Mouse (Mus musculus): ENCODE results near the gene Ints6. TPM values are rescaled to one million over a fixed set of nuclear protein-coding genes. Genes with fewer than 3 reads are reported as not detected.

Gene Ints6
- polyA plus RNA-seq (2014; fragmentation: Nextera tagmentation; extraction: Ambion mirVana): 24.5 and 24.8 TPM in 2 replicates

DNA sequence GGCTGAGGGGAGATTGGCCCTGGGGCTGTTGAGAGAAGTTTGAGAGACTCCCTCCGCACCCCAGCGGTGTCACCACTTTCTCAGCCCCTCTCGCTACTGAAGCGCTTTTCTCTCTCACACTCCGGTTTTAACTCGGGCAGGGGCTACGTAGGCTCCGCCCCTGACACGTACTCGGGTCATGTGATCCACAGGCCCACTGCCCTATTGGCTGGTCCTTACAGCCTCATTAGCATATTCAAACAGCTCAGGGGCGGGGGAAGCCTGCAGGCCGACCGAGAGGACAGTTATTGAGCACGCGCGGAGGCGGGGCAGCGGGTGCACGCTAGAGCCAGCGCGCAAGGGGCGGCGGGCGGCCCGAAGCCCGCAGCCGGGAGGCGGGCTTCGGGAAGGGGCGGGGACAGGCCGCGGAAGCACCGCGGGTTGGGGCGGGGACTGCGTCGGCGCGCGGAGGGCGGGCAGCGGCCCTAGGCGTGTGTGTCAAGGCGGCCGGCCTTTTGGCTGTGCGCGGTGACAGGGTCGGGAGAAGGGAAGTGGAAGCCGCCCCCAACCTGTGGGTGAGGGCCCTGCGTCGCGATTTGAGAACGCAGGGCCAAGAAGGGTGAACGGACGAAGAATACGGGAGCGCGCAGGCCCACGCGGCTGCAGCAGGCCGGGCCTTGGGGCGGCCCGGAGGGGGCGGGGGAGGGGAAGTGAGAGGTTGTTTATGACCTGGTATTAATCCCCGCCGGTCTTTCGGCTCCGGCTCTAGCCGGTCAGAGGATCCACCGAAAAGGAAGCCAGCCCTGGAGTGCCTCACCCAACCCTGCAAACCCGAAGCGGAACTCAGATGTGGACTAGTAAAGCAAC lies at the start of gene Ints6:
Gene Ints6 (minus strand): TSS at position 134 of the 846 bp plus-strand sequence.
- Histone ChIP-seq H3K36me3 (ENCODE audit: control insufficient read depth, insufficient read depth, low read length) (no peaks in the 10 kb centered on the region), H3K4me1 (replicated peaks; ENCODE audit: control insufficient read depth, insufficient read depth, low read length) (no peaks in the 10 kb centered on the region), H3K4me2 (replicated peaks; ENCODE audit: low read depth, low read length) (peak within 1 kb of the TSS; percentile 73), H3K27ac (ENCODE audit: low read depth, low read length) (peak within 1 kb of the TSS; percentile 95), H3K27me3 (ENCODE audit: control insufficient read depth, insufficient read depth, low read length) (no peaks in the 10 kb centered on the region), H3K9ac (ENCODE audit: low read depth, low read length) (peak within 1 kb of the TSS; percentile 89), H3K4me3 (ENCODE audit: low read depth, low read length) (peak within 1 kb of the TSS; percentile 76), H3K9me3 (ENCODE audit: control insufficient read depth, low read length) (no peaks in the 10 kb centered on the region)
- ATAC-seq (ENCODE audit: low FRiP score) (peak; percentile 96), DNase-seq (ENCODE audit: low spot score) (peak; percentile 98)
- WGBS: under 1% methylated on average over 56 of the region's 72 CpGs

DNA sequence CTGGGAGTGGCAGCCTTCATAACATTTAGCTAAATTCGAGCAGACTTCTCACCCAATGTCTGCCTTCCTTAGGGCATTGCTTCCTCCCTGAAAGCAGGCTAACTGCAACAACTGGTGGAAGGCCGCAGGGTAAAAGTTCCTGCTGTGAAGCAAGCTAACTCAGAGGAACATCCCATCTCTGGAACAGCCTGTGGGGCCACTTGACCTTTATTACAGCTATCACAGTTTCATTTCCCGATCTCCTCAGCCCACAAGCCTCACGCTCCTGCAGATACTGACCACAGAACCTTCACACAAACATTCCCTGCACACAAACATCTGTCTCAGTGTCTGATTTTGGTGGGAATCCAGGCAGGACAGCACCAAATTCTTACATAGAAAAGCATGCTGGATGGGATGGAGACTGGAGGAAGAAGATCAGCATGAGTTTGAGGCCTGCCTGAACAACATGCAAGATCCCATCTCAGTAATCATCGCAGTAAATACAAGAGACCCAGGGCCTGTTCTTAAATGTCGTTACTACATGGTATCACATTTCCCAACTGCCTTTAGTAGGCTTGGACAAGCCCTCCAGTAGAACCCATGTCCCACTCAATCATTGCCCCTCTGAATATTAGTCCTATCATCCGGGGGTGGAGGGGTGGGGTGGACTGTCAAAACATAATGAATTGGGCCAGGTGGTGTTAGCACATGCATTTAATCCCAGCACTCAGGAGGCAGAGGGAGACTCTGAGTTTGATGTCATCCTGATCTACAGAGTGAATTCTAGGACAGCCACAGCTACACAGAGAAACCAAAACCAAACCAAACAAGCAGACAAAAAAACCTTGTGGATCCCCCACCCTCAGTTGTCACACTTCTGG lies 47.9 kb upstream of the Ints6 start:
- Histone ChIP-seq H3K27me3 (ENCODE audit: control insufficient read depth, insufficient read depth, low read length) (no peaks in the 10 kb centered on the region), H3K9ac (ENCODE audit: low read depth, low read length) (no peak overlapping the region), H3K4me2 (replicated peaks; ENCODE audit: low read depth, low read length) (no peak overlapping the region), H3K9me3 (ENCODE audit: control insufficient read depth, low read length) (no peaks in the 10 kb centered on the region), H3K4me1 (replicated peaks; ENCODE audit: control insufficient read depth, insufficient read depth, low read length) (no peaks in the 10 kb centered on the region), H3K4me3 (ENCODE audit: low read depth, low read length) (no peak overlapping the region), H3K36me3 (ENCODE audit: control insufficient read depth, insufficient read depth, low read length) (no peaks in the 10 kb centered on the region), H3K27ac (ENCODE audit: low read depth, low read length) (no peak overlapping the region)
- 73% methylated on average over 7 of the region's 7 CpGs for WGBS
- DNase-seq (ENCODE audit: low spot score): no peak
- ATAC-seq (ENCODE audit: low FRiP score): no peak

DNA sequence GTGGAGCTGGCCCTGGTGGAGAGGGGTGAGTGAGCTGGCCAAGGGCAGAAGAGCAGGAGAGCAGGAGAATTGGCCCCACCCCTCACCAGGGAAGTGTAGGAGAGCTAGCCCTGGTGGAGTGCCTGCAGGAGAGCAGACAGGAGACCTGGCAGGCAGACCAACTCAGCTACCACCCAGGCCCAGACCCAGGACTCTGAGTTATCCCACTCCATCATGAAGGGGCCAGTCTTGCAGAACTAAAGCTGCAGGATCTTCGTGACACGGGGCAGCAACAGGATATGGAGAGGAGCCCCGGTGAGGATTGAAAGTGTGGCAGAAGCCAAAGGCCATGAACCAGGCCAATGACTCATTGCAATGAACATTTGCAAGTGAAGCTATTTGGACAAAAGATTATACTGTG lies 46.0 kb upstream of the Ints6 start:
- Histone ChIP-seq H3K4me3 (ENCODE audit: low read depth, low read length) (no peak overlapping the region), H3K9ac (ENCODE audit: low read depth, low read length) (no peak overlapping the region), H3K4me2 (replicated peaks; ENCODE audit: low read depth, low read length) (no peak overlapping the region), H3K9me3 (ENCODE audit: control insufficient read depth, low read length) (no peaks in the 10 kb centered on the region), H3K27me3 (ENCODE audit: control insufficient read depth, insufficient read depth, low read length) (no peaks in the 10 kb centered on the region), H3K27ac (ENCODE audit: low read depth, low read length) (no peak overlapping the region), H3K4me1 (replicated peaks; ENCODE audit: control insufficient read depth, insufficient read depth, low read length) (no peaks in the 10 kb centered on the region), H3K36me3 (ENCODE audit: control insufficient read depth, insufficient read depth, low read length) (no peaks in the 10 kb centered on the region)
- DNase-seq (ENCODE audit: low spot score): no peak
- no peak for ATAC-seq (ENCODE audit: low FRiP score)
- 64% methylated on average over 3 of the region's 3 CpGs for WGBS

DNA sequence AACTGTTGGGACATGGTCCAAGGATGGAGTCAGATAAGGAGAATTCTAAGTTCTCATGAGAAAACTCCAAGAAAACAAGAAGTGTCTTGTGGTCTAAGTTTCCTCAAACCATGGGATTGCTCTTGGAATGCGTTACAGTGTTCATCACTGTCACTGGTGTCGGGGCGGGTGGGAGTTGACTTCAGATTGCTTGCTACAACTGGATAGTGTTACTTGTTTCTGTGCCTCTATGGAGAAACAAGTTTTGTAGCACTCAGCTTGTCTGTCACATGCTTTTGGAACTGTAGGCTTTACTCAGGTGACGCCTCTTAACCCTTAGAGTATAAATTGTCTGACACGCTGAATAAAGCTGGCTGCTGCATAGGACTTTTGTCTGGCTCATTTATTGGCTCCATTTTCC lies 42.2 kb upstream of the Ints6 start:
- H3K9me3 ChIP-seq (ENCODE audit: control insufficient read depth, low read length): no peaks in the 10 kb centered on the region
- H3K4me2 ChIP-seq (replicated peaks; ENCODE audit: low read depth, low read length): no peak overlapping the region
- no peak overlapping the region for H3K27ac ChIP-seq (ENCODE audit: low read depth, low read length)
- ATAC-seq (ENCODE audit: low FRiP score) (no peak), DNase-seq (ENCODE audit: low spot score) (no peak)
- WGBS: 84% methylated on average over 5 of the region's 5 CpGs
- H3K27me3 ChIP-seq (ENCODE audit: control insufficient read depth, insufficient read depth, low read length): no peaks in the 10 kb centered on the region
- H3K4me1 ChIP-seq (replicated peaks; ENCODE audit: control insufficient read depth, insufficient read depth, low read length): peaks cover 4% of the 10 kb centered on the region; the same call in 1 of the 2 replicates
- H3K4me3 ChIP-seq (ENCODE audit: low read depth, low read length): no peak overlapping the region
- no peak overlapping the region for H3K9ac ChIP-seq (ENCODE audit: low read depth, low read length)
- H3K36me3 ChIP-seq (ENCODE audit: control insufficient read depth, insufficient read depth, low read length): no peaks in the 10 kb centered on the region

DNA sequence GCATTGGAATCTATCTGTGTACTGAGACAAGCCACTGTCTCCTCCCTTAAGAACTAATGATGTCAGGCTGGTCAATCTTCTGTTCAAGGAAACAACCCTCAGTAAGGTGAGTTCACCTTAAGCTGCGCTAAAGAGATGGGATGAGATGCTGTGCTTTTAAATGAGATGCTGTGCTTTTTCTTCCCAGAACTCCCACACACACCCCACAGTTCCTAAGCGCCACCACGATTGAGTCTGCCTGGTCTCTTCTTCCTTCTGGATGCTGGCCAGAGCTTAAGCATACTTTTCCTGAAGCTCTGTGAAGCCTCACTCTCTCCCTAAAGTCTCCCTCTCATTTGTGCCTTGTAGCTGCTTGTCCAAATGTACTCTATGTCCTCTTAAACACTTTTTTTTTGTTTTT lies 39.8 kb upstream of the Ints6 start:
- Histone ChIP-seq H3K9ac (ENCODE audit: low read depth, low read length) (no peak overlapping the region), H3K4me1 (replicated peaks; ENCODE audit: control insufficient read depth, insufficient read depth, low read length) (peaks cover 4% of the 10 kb centered on the region; the same call in 1 of the 2 replicates), H3K4me2 (replicated peaks; ENCODE audit: low read depth, low read length) (no peak overlapping the region), H3K4me3 (ENCODE audit: low read depth, low read length) (no peak overlapping the region), H3K27ac (ENCODE audit: low read depth, low read length) (no peak overlapping the region), H3K27me3 (ENCODE audit: control insufficient read depth, insufficient read depth, low read length) (no peaks in the 10 kb centered on the region), H3K9me3 (ENCODE audit: control insufficient read depth, low read length) (no peaks in the 10 kb centered on the region), H3K36me3 (ENCODE audit: control insufficient read depth, insufficient read depth, low read length) (no peaks in the 10 kb centered on the region)
- no peak for DNase-seq (ENCODE audit: low spot score)
- 85% methylated on average over 3 of the region's 3 CpGs for WGBS
- no peak for ATAC-seq (ENCODE audit: low FRiP score)

DNA sequence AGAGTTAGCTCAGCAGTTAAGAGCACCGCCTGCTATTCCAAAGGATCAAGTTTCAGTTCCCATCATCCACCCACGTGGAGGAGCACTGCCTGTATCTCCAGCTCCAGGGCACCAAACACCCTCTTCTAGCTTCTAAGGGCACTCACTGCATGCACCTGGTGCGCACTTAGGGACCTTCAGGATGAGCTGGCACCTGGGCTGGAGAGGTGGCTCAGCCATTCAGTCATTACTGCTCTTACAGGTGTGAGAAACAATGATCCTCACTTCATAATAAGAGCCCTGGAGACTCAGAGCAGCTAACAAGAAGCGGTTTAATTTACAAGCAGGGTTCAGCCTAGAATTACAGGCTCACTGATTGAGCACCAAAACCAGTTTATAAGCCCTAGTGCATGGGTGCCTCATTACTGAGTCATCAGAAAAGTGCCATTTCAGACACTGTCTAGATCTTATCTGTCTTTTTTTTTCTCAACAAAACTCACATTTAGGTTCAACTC lies 37.7 kb upstream of the Ints6 start:
- no peak for ATAC-seq (ENCODE audit: low FRiP score)
- H3K4me2 ChIP-seq (replicated peaks; ENCODE audit: low read depth, low read length): no peak overlapping the region; the same call in 1 of the 2 replicates
- peaks cover 4% of the 10 kb centered on the region; the same call in 1 of the 2 replicates for H3K4me1 ChIP-seq (replicated peaks; ENCODE audit: control insufficient read depth, insufficient read depth, low read length)
- peak; percentile 32 for DNase-seq (ENCODE audit: low spot score)
- H3K9ac ChIP-seq (ENCODE audit: low read depth, low read length): no peak overlapping the region
- H3K36me3 ChIP-seq (ENCODE audit: control insufficient read depth, insufficient read depth, low read length): no peaks in the 10 kb centered on the region
- no peaks in the 10 kb centered on the region for H3K27me3 ChIP-seq (ENCODE audit: control insufficient read depth, insufficient read depth, low read length)
- no peak overlapping the region for H3K4me3 ChIP-seq (ENCODE audit: low read depth, low read length)
- H3K27ac ChIP-seq (ENCODE audit: low read depth, low read length): no peak overlapping the region
- no peaks in the 10 kb centered on the region for H3K9me3 ChIP-seq (ENCODE audit: control insufficient read depth, low read length)
- WGBS: 3% methylated on average over 4 of the region's 4 CpGs

DNA sequence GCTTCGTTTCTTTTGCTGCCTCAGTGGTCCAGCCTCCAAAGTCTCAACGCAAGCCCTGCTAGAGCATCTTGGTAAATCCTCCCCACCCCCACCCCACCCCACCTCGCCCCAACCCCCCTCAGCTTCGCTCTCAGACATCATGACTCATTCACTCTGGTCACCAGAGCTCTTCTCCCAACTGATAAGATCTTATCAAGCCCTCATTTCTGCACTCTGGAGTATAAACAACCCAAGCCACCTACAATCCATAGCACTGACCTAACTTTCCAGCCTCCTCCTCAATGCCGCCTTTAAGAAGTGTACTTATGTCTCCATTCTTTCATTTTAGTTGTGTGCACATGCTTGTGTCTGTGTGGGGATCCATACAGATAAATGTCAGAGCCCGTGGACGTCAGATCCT lies 34.8 kb upstream of the Ints6 start:
- no peaks in the 10 kb centered on the region for H3K36me3 ChIP-seq (ENCODE audit: control insufficient read depth, insufficient read depth, low read length)
- ATAC-seq (ENCODE audit: low FRiP score): no peak
- no peak for DNase-seq (ENCODE audit: low spot score)

DNA sequence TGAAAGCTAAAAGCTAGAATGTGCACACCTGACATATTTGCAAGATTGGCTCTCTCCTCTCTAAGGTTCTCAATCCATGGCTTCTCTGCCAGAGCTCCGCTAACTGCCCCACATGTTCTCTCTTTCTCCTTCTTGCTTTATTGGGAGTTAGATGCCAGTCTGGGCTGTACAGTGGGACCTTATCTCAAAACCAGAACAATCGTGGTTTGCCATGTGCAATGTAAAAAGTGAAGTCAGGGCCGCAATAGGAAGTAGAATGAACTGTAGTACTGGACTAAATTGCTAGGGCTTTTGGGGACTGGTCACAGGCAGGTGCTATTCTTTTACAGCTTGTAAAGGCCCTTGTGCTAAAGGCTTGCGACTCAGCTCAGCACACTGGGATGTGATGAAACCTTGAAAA lies 28.3 kb upstream of the Ints6 start:
- DNase-seq (ENCODE audit: low spot score) (no peak), ATAC-seq (ENCODE audit: low FRiP score) (no peak)
- no peaks in the 10 kb centered on the region for H3K4me1 ChIP-seq (replicated peaks; ENCODE audit: control insufficient read depth, insufficient read depth, low read length)
- H3K4me2 ChIP-seq (replicated peaks; ENCODE audit: low read depth, low read length): no peak overlapping the region
- H3K27me3 ChIP-seq (ENCODE audit: control insufficient read depth, insufficient read depth, low read length): no peaks in the 10 kb centered on the region
- H3K4me3 ChIP-seq (ENCODE audit: low read depth, low read length): no peak overlapping the region
- no peak overlapping the region for H3K27ac ChIP-seq (ENCODE audit: low read depth, low read length)
- WGBS: 68% methylated on average over 4 of the region's 4 CpGs
- no peaks in the 10 kb centered on the region for H3K9me3 ChIP-seq (ENCODE audit: control insufficient read depth, low read length)
- no peaks in the 10 kb centered on the region for H3K36me3 ChIP-seq (ENCODE audit: control insufficient read depth, insufficient read depth, low read length)
- no peak overlapping the region for H3K9ac ChIP-seq (ENCODE audit: low read depth, low read length)

More for the DNA sequence above, 34.8 kb upstream of the Ints6 start:
- H3K4me1 ChIP-seq (replicated peaks; ENCODE audit: control insufficient read depth, insufficient read depth, low read length): peaks cover 4% of the 10 kb centered on the region; the same call in 1 of the 2 replicates
- H3K4me3 ChIP-seq (ENCODE audit: low read depth, low read length): no peak overlapping the region
- H3K9me3 ChIP-seq (ENCODE audit: control insufficient read depth, low read length): no peaks in the 10 kb centered on the region
- 84% methylated on average over 7 of the region's 7 CpGs for WGBS
- no peak overlapping the region for H3K9ac ChIP-seq (ENCODE audit: low read depth, low read length)
- no peaks in the 10 kb centered on the region for H3K27me3 ChIP-seq (ENCODE audit: control insufficient read depth, insufficient read depth, low read length)
- no peak overlapping the region for H3K27ac ChIP-seq (ENCODE audit: low read depth, low read length)
- no peak overlapping the region for H3K4me2 ChIP-seq (replicated peaks; ENCODE audit: low read depth, low read length)

All from hindbrain, embryonic 11.5 days (tissue).